Mouse (Mus musculus): ENCODE results near the gene Fam111a. TPM values are rescaled to one million over a fixed set of nuclear protein-coding genes. Genes with fewer than 3 reads are reported as not detected.

The Fam111a gene
- polyA plus RNA-seq, 1 experiment from 2014 or later = 7.4 TPM

DNA sequence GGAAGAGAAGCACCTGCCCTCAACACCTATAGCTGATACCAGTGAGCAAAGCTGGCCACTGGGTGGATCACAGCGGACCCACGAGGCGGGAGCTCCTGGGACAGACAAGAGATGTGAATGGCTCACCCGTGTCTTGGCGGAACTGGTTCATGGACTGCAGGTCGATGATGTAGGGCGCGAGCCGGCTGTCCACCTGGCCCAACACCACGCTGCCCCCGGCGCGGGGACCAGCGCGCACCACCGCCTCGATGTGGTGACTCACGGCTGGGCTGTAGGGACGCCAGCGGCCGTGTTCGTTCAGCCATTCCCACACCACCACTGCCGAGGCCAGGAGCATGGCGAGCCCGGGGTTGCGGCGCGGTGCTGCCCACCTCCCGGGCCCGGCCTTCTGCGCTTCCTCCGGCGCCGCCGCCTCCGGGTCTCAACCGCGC is 44.6 kb upstream of the Fam111a start:
- no peaks in the 10 kb centered on the region for H3K36me3 ChIP-seq (ENCODE audit: insufficient read depth, low read length)
- no peaks in the 10 kb centered on the region for H3K9me3 ChIP-seq (ENCODE audit: low read length)
- peak overlapping the region; percentile 86 for H3K27ac ChIP-seq (ENCODE audit: low read length)
- H3K9ac ChIP-seq (replicated peaks; ENCODE audit: low read depth) = peak overlapping the region; percentile 78
- no peak for TF ChIP-seq EP300 (IDR thresholded peaks at IDR 0.05)
- peak; percentile 23; the same call in 1 of the 2 replicates for TF ChIP-seq CTCF (IDR thresholded peaks at IDR 0.05)
- peak; percentile 63 for ATAC-seq
- H3K4me1 ChIP-seq (ENCODE audit: insufficient read depth, low read depth, low read length) = peaks cover 8% of the 10 kb centered on the region; the same call in 1 of the 2 replicates
- H3K4me2 ChIP-seq (replicated peaks; ENCODE audit: low read depth, low read length) = peak overlapping the region; percentile 99
- H3K27me3 ChIP-seq (replicated peaks; ENCODE audit: insufficient read depth, low read length) = no peaks in the 10 kb centered on the region
- H3K4me3 ChIP-seq (ENCODE audit: low read depth, low read length) = peak overlapping the region; percentile 71
- 0% methylated on average over 25 of the region's 38 CpGs for whole genome bisulfite sequencing
- peak; percentile 39 for DNase-seq (ENCODE audit: low spot score)

- H3K4me2 ChIP-seq (replicated peaks; ENCODE audit: low read depth, low read length) = peak within 1 kb of the TSS; percentile 99
- WGBS = under 1% methylated on average over 74 of the region's 80 CpGs
- H3K4me1 ChIP-seq (ENCODE audit: insufficient read depth, low read depth, low read length) = peaks cover 6% of the 10 kb centered on the region; the same call in 1 of the 2 replicates
- peak within 1 kb of the TSS; percentile 78 for H3K9ac ChIP-seq (replicated peaks; ENCODE audit: low read depth)
- peak within 1 kb of the TSS; percentile 86 for H3K27ac ChIP-seq (ENCODE audit: low read length)
- H3K4me3 ChIP-seq (ENCODE audit: low read depth, low read length) = peak within 1 kb of the TSS; percentile 71
- no peaks in the 10 kb centered on the region for H3K36me3 ChIP-seq (ENCODE audit: insufficient read depth, low read length)
- no peaks in the 10 kb centered on the region for H3K27me3 ChIP-seq (replicated peaks; ENCODE audit: insufficient read depth, low read length)
- no peaks in the 10 kb centered on the region for H3K9me3 ChIP-seq (ENCODE audit: low read length)
- ATAC-seq = peak; percentile 93
- TF ChIP-seq CTCF (IDR thresholded peaks at IDR 0.05) (peak; percentile 98), EP300 (IDR thresholded peaks at IDR 0.05) (no peak)
- DNase-seq (ENCODE audit: low spot score) = peak; percentile 97
These were observed 43.9 kb upstream of the Fam111a start, which contains the start of gene Dtx4 for GRCm38 (mm10) chr19:12501370-12502347. Gene Dtx4, minus strand, starts transcription at chr19:12501454.

GRCm38 (mm10) chr19:12502756-12503155 is 42.8 kb upstream of the Fam111a start:
- Histone ChIP-seq H3K4me3 (ENCODE audit: low read depth, low read length) (no peak overlapping the region), H3K27ac (ENCODE audit: low read length) (no peak overlapping the region), H3K4me2 (replicated peaks; ENCODE audit: low read depth, low read length) (no peak overlapping the region), H3K36me3 (ENCODE audit: insufficient read depth, low read length) (no peaks in the 10 kb centered on the region), H3K9me3 (ENCODE audit: low read length) (no peaks in the 10 kb centered on the region), H3K9ac (replicated peaks; ENCODE audit: low read depth) (no peak overlapping the region), H3K4me1 (ENCODE audit: insufficient read depth, low read depth, low read length) (peaks cover 6% of the 10 kb centered on the region; the same call in 1 of the 2 replicates), H3K27me3 (replicated peaks; ENCODE audit: insufficient read depth, low read length) (no peaks in the 10 kb centered on the region)
- DNase-seq (ENCODE audit: low spot score) (no peak), ATAC-seq (no peak)
- WGBS = 64% methylated on average over 7 of the region's 7 CpGs
- no peak for TF ChIP-seq CTCF (IDR thresholded peaks at IDR 0.05)

- Histone ChIP-seq H3K27me3 (replicated peaks; ENCODE audit: insufficient read depth, low read length) (no peaks in the 10 kb centered on the region), H3K27ac (ENCODE audit: low read length) (no peak overlapping the region), H3K9ac (replicated peaks; ENCODE audit: low read depth) (no peak overlapping the region), H3K36me3 (ENCODE audit: insufficient read depth, low read length) (no peaks in the 10 kb centered on the region), H3K4me1 (ENCODE audit: insufficient read depth, low read depth, low read length) (no peaks in the 10 kb centered on the region), H3K4me3 (ENCODE audit: low read depth, low read length) (no peak overlapping the region), H3K9me3 (ENCODE audit: low read length) (no peaks in the 10 kb centered on the region), H3K4me2 (replicated peaks; ENCODE audit: low read depth, low read length) (no peak overlapping the region)
- no peak for DNase-seq (ENCODE audit: low spot score)
- no peak for ATAC-seq
- TF ChIP-seq EP300 (IDR thresholded peaks at IDR 0.05) = no peak
- no peak for TF ChIP-seq CTCF (IDR thresholded peaks at IDR 0.05)
These were observed 30.9 kb upstream of the Fam111a start for GRCm38 (mm10) chr19:12514621-12515020.

- WGBS = 2% methylated on average over 16 of the region's 16 CpGs
- no peaks in the 10 kb centered on the region for H3K36me3 ChIP-seq (ENCODE audit: insufficient read depth, low read length)
- H3K4me2 ChIP-seq (replicated peaks; ENCODE audit: low read depth, low read length) = peak overlapping the region; percentile 63
- peak overlapping the region; percentile 36 for H3K4me3 ChIP-seq (ENCODE audit: low read depth, low read length)
- H3K27me3 ChIP-seq (replicated peaks; ENCODE audit: insufficient read depth, low read length) = no peaks in the 10 kb centered on the region
- no peak overlapping the region for H3K27ac ChIP-seq (ENCODE audit: low read length)
- DNase-seq (ENCODE audit: low spot score) (peak; percentile 85), ATAC-seq (peak; percentile 72)
- TF ChIP-seq CTCF (IDR thresholded peaks at IDR 0.05) (peak; percentile 83), EP300 (IDR thresholded peaks at IDR 0.05) (no peak)
- no peaks in the 10 kb centered on the region for H3K9me3 ChIP-seq (ENCODE audit: low read length)
- peak overlapping the region; percentile 35; the same call in 1 of the 2 replicates for H3K9ac ChIP-seq (replicated peaks; ENCODE audit: low read depth)
- no peaks in the 10 kb centered on the region for H3K4me1 ChIP-seq (ENCODE audit: insufficient read depth, low read depth, low read length)
These were observed 27.6 kb upstream of the Fam111a start for GRCm38 (mm10) chr19:12517671-12518540.

DNA sequence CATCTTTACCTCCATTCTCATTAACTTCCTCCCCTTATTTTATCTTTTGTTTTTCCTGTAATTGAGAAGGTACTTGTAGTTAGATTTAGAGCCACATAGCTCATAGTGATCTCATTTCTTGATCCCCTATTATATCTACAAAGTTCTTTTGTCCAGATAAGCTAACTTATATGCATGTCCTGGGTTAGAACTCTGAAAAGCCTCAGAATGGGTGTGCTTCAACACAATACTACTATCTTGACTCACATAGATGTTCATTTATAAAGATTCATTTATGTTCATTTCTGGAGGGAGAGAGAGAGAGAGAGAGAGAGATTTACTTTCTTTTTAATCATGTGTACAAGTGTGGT is 27.0 kb upstream of the Fam111a start:
- Histone ChIP-seq H3K27ac (ENCODE audit: low read length) (no peak overlapping the region), H3K9ac (replicated peaks; ENCODE audit: low read depth) (no peak overlapping the region), H3K27me3 (replicated peaks; ENCODE audit: insufficient read depth, low read length) (no peaks in the 10 kb centered on the region), H3K4me2 (replicated peaks; ENCODE audit: low read depth, low read length) (peak overlapping the region; percentile 63), H3K9me3 (ENCODE audit: low read length) (no peaks in the 10 kb centered on the region), H3K36me3 (ENCODE audit: insufficient read depth, low read length) (no peaks in the 10 kb centered on the region), H3K4me3 (ENCODE audit: low read depth, low read length) (no peak overlapping the region), H3K4me1 (ENCODE audit: insufficient read depth, low read depth, low read length) (no peaks in the 10 kb centered on the region)
- no peak for TF ChIP-seq EP300 (IDR thresholded peaks at IDR 0.05)
- TF ChIP-seq CTCF (IDR thresholded peaks at IDR 0.05) = no peak
- no peak for ATAC-seq
- DNase-seq (ENCODE audit: low spot score) = no peak

Measured in lung, postnatal 0 days (tissue).